Mouse (Mus musculus) hindbrain, embryonic 14.5 days (tissue): Measurements from ENCODE around the gene Bicdl2. TPM values are rescaled to one million over a fixed set of nuclear protein-coding genes. Genes with fewer than 3 reads are reported as not detected.

Experiments
- ATAC-seq: fragments of 200-750 bp; cut with Nextera tagmentation; 2 replicates; pipeline ENCODE4 v1.8.0; 2017; ENCODE audit warnings: moderate number of reproducible peaks, mild to moderate bottlenecking, moderate TSS enrichment, moderate library complexity; ENCODE audit not compliant: low FRiP score
- DNase-seq: peaks from one replicate; pipeline ENCODE4 v3.0.0-alpha.2; 2015; ENCODE audit warnings: low spot score
- H3K27ac ChIP-seq: fragments of 300-500 bp; sonication (generic); 2 replicates; pipeline ENCODE4 v1.5.1; 2014; ENCODE audit warnings: mild to moderate bottlenecking, moderate library complexity
- H3K27me3 ChIP-seq: fragments of 300-500 bp; sonication (generic); 2 replicates; pipeline ENCODE4 v1.6.1; 2014; ENCODE audit warnings: mild to moderate bottlenecking, low read length, mixed read lengths; ENCODE audit not compliant: control insufficient read depth, insufficient read depth
- H3K36me3 ChIP-seq: fragments of 300-500 bp; sonication (generic); replicated peaks from 2 replicates; pipeline ENCODE4 v1.6.1; 2014; ENCODE audit not compliant: control insufficient read depth, insufficient read depth
- H3K4me1 ChIP-seq: fragments of 300-500 bp; sonication (generic); replicated peaks from 2 replicates; pipeline ENCODE4 v1.6.1; 2014; ENCODE audit warnings: antibody characterized with exemption, low read length, mixed read lengths; ENCODE audit not compliant: control insufficient read depth, insufficient read depth
- H3K4me2 ChIP-seq: fragments of 300-500 bp; sonication (generic); replicated peaks from 2 replicates; pipeline ENCODE4 v1.6.1; 2014; ENCODE audit warnings: mild to moderate bottlenecking, moderate library complexity
- H3K4me3 ChIP-seq: fragments of 300-500 bp; sonication (generic); replicated peaks from 2 replicates; pipeline ENCODE4 v1.5.1; 2014; ENCODE audit warnings: mild to moderate bottlenecking, low read length
- H3K9ac ChIP-seq: fragments of 300-500 bp; sonication (generic); 2 replicates; pipeline ENCODE4 v1.6.1; 2014
- H3K9me3 ChIP-seq: fragments of 300-500 bp; sonication (generic); 2 replicates; pipeline ENCODE4 v1.6.1; 2016; ENCODE audit warnings: low read length; ENCODE audit not compliant: control insufficient read depth
- WGBS: fragments of 180-500 bp; shearing (Covaris S2); extraction: QIAGEN DNeasy Blood & Tissue Kit; methylation state at CpG from one replicate; pipeline ENCODE4 v1.1.7; 2014; 5-methylcytosine and 5-hydroxymethylcytosine counted together
- polyA plus RNA-seq: library from polyadenylated mRNA; unstranded; fragments of >200 nt; fragmentation: Nextera tagmentation; extraction: Ambion mirVana; gene quantifications from 2 replicates; pipeline ENCODE4 v1.2.1, GENCODE M21; 2014

Bicdl2 gene
- polyA plus RNA-seq, 1 experiment from 2014 or later: 0.24 TPM

GRCm38 (mm10) chr17:23651363-23651762 lies 8.9 kb upstream of the Bicdl2 start:
- no peak overlapping the region for H3K4me3 ChIP-seq
- H3K9me3 ChIP-seq: no peaks in the 10 kb centered on the region
- DNase-seq: no peak
- H3K4me2 ChIP-seq: no peak overlapping the region
- H3K27me3 ChIP-seq: 0 out of 2 replicates have a peak, but pooled peaks cover under 1% of the 10 kb centered on the region
- WGBS: 85% methylated on average over 6 of the region's 6 CpGs
- no peaks in the 10 kb centered on the region for H3K4me1 ChIP-seq
- H3K36me3 ChIP-seq: no peaks in the 10 kb centered on the region
- no peak for ATAC-seq
- H3K27ac ChIP-seq: no peak overlapping the region
- no peak overlapping the region for H3K9ac ChIP-seq

GRCm38 (mm10) chr17:23653324-23653723 lies 7.0 kb upstream of the Bicdl2 start:
- ATAC-seq: no peak
- WGBS: 80% methylated on average over 1 of the region's 2 CpGs
- no peaks in the 10 kb centered on the region for H3K9me3 ChIP-seq

GRCm38 (mm10) chr17:23654001-23654400 lies 6.3 kb upstream of the Bicdl2 start:
- no peak overlapping the region for H3K4me2 ChIP-seq
- ATAC-seq (no peak), DNase-seq (no peak)
- H3K4me3 ChIP-seq: no peak overlapping the region
- H3K4me1 ChIP-seq: no peaks in the 10 kb centered on the region
- no peaks in the 10 kb centered on the region for H3K9me3 ChIP-seq
- H3K27ac ChIP-seq: no peak overlapping the region
- H3K27me3 ChIP-seq: no peaks in the 10 kb centered on the region
- no peaks in the 10 kb centered on the region for H3K36me3 ChIP-seq
- WGBS: 61% methylated on average over 6 of the region's 6 CpGs
- no peak overlapping the region for H3K9ac ChIP-seq

More at GRCm38 (mm10) chr17:23653324-23653723, 7.0 kb upstream of the Bicdl2 start:
- Histone ChIP-seq H3K9ac (no peak overlapping the region), H3K4me3 (no peak overlapping the region), H3K4me2 (no peak overlapping the region), H3K27ac (no peak overlapping the region), H3K4me1 (no peaks in the 10 kb centered on the region), H3K36me3 (no peaks in the 10 kb centered on the region), H3K27me3 (no peaks in the 10 kb centered on the region)
- no peak for DNase-seq

- H3K4me1 ChIP-seq: no peaks in the 10 kb centered on the region
- ATAC-seq (no peak), DNase-seq (no peak)
- no peak overlapping the region for H3K9ac ChIP-seq
- peaks cover 2% of the 10 kb centered on the region for H3K27me3 ChIP-seq
- no peaks in the 10 kb centered on the region for H3K9me3 ChIP-seq
- no peaks in the 10 kb centered on the region for H3K36me3 ChIP-seq
- no peak overlapping the region for H3K4me3 ChIP-seq
- H3K4me2 ChIP-seq: no peak overlapping the region
- 59% methylated on average over 2 of the region's 2 CpGs for WGBS
- H3K27ac ChIP-seq: no peak overlapping the region
Observed at GRCm38 (mm10) chr17:23654410-23654809, 5.9 kb upstream of the Bicdl2 start.

- Histone ChIP-seq H3K4me1 (0 out of 2 replicates have a peak, but pooled peaks cover 3% of the 10 kb centered on the region), H3K27ac (no peak overlapping the region), H3K27me3 (peaks cover 34% of the 10 kb centered on the region), H3K36me3 (no peaks in the 10 kb centered on the region), H3K4me2 (no peak overlapping the region), H3K9ac (no peak overlapping the region), H3K4me3 (no peak overlapping the region), H3K9me3 (no peaks in the 10 kb centered on the region)
- ATAC-seq (no peak), DNase-seq (no peak)
- WGBS: 86% methylated on average over 3 of the region's 3 CpGs
Observed at GRCm38 (mm10) chr17:23658450-23658849, 1.9 kb upstream of the Bicdl2 start.

DNA sequence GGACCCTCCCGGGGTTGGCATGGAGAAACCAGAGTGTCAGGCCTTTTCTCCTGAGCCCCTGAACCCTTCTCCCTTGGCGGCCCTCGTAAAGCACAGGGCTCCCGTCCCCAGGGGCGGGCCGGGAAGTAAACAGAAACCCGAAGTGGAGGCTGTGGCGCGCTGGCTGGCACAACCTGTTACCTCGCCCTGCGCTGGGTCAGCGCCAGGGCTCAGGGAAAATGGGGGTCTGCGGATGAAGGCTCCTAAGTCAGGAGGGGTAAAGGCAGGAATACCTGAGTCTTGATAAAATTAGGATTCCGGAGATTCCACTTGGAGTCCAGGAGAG lies 532 bp downstream of the Bicdl2 start:
- DNase-seq (no peak), ATAC-seq (no peak)
- no peaks in the 10 kb centered on the region for H3K36me3 ChIP-seq
- H3K27ac ChIP-seq: no peak overlapping the region
- H3K27me3 ChIP-seq: peaks cover 34% of the 10 kb centered on the region
- WGBS: 6% methylated on average over 14 of the region's 14 CpGs
- H3K9me3 ChIP-seq: no peaks in the 10 kb centered on the region
- no peak overlapping the region for H3K4me3 ChIP-seq
- H3K4me1 ChIP-seq: 0 out of 2 replicates have a peak, but pooled peaks cover 3% of the 10 kb centered on the region
- H3K9ac ChIP-seq: no peak overlapping the region
- no peak overlapping the region for H3K4me2 ChIP-seq

GRCm38 (mm10) chr17:23661526-23661925 lies 1.2 kb downstream of the Bicdl2 start:
- Histone ChIP-seq H3K9ac (no peak overlapping the region), H3K27ac (no peak overlapping the region), H3K9me3 (no peaks in the 10 kb centered on the region), H3K4me1 (0 out of 2 replicates have a peak, but pooled peaks cover 3% of the 10 kb centered on the region), H3K4me3 (no peak overlapping the region), H3K36me3 (peaks cover 1% of the 10 kb centered on the region; the same call in 1 of the 2 replicates), H3K27me3 (peaks cover 34% of the 10 kb centered on the region), H3K4me2 (no peak overlapping the region)
- WGBS: 2% methylated on average over 9 of the region's 9 CpGs
- ATAC-seq: no peak
- DNase-seq: no peak

GRCm38 (mm10) chr17:23664556-23665021 lies 4.3 kb downstream of the Bicdl2 start:
- WGBS: 17% methylated on average over 5 of the region's 5 CpGs
- Histone ChIP-seq H3K9ac (no peak overlapping the region), H3K4me1 (0 out of 2 replicates have a peak, but pooled peaks cover 3% of the 10 kb centered on the region), H3K4me2 (no peak overlapping the region), H3K27ac (no peak overlapping the region), H3K36me3 (peaks cover 23% of the 10 kb centered on the region), H3K4me3 (no peak overlapping the region), H3K9me3 (no peaks in the 10 kb centered on the region), H3K27me3 (peaks cover 31% of the 10 kb centered on the region)
- DNase-seq (peak; percentile 75), ATAC-seq (no peak)

DNA sequence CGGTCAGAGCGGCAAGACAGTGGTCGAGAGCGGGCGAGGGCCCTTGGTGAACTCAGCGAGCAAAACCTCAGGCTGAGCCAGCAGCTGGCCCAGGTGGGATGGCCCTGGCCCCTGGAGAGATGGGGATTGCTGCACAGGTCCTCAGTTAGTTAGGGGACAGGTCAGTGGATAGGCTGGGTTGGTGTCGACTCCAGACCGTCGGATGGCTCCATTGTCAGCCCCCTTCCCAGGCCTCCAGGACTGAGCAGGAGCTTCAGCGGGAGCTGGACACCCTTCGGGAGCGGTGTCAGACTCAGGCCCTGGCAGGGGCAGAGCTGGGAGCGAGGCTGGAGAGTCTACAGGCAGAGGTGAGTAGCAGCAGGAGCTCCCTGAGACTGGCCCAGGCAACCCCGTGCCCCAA lies 5.2 kb downstream of the Bicdl2 start:
- 0 out of 2 replicates have a peak, but pooled peaks cover 1% of the 10 kb centered on the region for H3K4me1 ChIP-seq
- H3K27ac ChIP-seq: no peak overlapping the region
- peaks cover 21% of the 10 kb centered on the region for H3K27me3 ChIP-seq
- ATAC-seq (0 out of 2 replicates have a peak, but pooled peaks have one; percentile 25), DNase-seq (no peak)
- WGBS: 76% methylated on average over 14 of the region's 14 CpGs
- no peaks in the 10 kb centered on the region for H3K9me3 ChIP-seq
- no peak overlapping the region for H3K4me3 ChIP-seq
- H3K4me2 ChIP-seq: no peak overlapping the region
- H3K36me3 ChIP-seq: peaks cover 28% of the 10 kb centered on the region
- no peak overlapping the region for H3K9ac ChIP-seq

DNA sequence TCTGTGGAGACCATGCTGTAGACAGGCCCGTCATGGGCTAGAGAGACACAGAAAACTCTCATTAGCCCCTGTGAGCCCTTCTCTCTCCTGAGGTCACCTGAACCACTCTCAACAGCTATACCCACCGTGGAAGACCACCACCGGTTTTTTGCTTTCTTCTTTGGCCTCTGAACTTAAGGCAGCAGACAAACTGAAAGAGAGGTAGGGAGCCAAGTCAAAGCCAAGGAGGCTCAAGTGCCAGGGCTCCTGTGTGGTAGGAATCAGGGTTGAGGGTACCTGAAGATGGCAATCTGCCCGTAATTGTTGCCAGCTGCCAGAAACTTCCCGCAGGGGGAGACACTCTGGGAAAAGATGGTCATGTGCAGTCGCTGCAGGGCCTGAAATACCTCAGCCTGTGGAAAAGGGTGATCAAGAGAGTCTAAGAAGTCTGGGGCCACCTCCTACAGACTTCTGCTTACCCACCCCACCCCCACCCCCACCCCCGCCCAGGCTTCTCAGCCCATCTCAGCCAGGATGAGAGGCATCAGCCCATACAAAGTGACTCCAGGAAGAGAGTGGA lies 10.3 kb downstream of the Bicdl2 start:
- no peak overlapping the region for H3K4me2 ChIP-seq
- H3K27ac ChIP-seq: no peak overlapping the region
- H3K27me3 ChIP-seq: peaks cover 11% of the 10 kb centered on the region
- ATAC-seq (no peak), DNase-seq (no peak)
- H3K9ac ChIP-seq: no peak overlapping the region
- peaks cover 16% of the 10 kb centered on the region for H3K4me1 ChIP-seq
- WGBS: 96% methylated on average over 6 of the region's 7 CpGs
- no peaks in the 10 kb centered on the region for H3K9me3 ChIP-seq
- H3K4me3 ChIP-seq: no peak overlapping the region
- H3K36me3 ChIP-seq: peaks cover 28% of the 10 kb centered on the region
